Mouse (Mus musculus) c-Kit-positive CD71-negative TER-119-negative erythroid progenitor cells, embryonic 14.5 days (primary cell): Measurements from ENCODE around the gene Ptgs1.

ENCODE experiments used
- DNase-seq: peaks from one replicate; pipeline ENCODE4 v3.0.0-alpha.2; 2013; ENCODE audit warnings: low read depth

The Ptgs1 gene

GRCm38 (mm10) chr2:36251156-36251555 is 20.9 kb downstream of the Ptgs1 start:
- DNase-seq: no peak

GRCm38 (mm10) chr2:36252505-36252904 is 22.3 kb downstream of the Ptgs1 start:
- no peak for DNase-seq

GRCm38 (mm10) chr2:36254445-36254844 is 24.2 kb downstream of the Ptgs1 start:
- no peak for DNase-seq

GRCm38 (mm10) chr2:36256931-36257330 is 26.7 kb downstream of the Ptgs1 start:
- DNase-seq: no peak

DNA sequence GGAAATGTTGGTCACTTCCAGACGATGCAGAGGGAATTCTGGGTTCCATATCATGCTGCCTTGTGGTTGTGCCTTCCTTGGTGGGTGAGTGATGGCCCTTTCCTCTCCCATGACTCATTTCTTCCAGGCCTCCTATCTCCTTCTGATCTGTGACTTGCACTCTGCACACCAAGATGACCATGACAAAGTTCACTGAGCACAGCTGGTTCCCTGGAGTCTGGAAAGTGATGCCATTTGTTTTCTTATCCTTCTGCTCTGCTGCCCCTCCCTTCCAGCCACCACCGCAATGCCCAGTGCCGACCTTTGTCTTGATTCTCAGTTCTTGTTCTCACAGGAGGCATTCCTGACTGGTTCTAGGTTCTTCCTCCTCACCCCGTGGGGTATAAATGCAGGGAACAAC is 29.2 kb downstream of the Ptgs1 start:
- DNase-seq: no peak

DNA sequence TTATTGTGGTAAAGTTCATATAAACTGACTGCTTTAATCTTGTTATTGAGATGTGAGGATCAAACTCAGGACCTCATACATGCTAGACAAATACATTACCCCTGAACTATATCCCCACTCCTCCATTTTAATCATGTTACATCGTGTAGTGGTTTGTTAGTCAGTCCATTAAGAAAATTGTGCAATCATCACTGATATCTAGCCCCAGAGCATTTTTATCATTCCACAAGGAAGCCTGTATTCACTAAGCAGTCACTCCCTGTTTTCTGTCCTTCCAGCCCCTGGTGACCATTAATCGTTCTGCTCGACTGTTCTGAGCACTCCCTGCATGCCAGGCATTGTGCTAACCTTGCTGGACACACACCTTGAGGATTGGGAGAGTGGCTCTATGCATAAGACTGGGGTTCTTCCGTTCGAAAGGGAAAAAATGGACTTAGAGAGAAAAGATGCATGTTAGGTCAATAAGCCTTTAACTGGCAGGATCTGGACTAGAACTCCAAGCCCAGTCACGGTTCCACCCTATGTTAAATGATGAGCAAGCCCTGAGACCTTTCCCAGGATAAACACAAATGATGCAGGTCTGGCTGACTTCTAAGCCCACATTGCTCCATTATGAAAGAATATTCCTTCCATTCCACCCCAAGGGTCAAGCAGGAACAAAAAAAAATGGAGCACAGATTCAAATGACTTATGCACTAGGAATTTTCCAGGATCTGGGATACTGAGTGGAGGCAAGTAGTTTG is 29.7 kb downstream of the Ptgs1 start:
- DNase-seq: no peak

- no peak for DNase-seq
These were observed 31.8 kb downstream of the Ptgs1 start for GRCm38 (mm10) chr2:36262025-36262424.

DNA sequence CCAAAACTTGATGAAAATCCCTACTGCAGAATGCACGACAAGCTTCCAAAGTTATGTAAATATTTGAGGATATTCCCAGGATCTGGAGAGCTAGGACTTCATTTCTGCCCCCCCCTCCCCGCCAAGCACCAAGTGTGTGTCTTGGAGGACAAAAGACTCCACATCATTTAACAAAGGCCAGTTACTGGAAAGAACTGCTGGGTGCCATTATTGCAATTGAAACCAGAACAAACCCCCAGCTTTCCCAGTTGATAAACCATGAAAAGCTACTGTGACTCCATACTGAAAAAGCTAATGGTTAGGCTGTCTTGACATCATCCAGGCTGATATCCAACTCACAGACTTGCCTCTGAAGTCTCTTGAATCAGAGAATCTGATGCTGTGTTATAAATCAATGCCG is 39.2 kb downstream of the Ptgs1 start:
- no peak for DNase-seq

GRCm38 (mm10) chr2:36270186-36270585 is 40.0 kb downstream of the Ptgs1 start:
- no peak for DNase-seq

- DNase-seq: no peak
These were observed 40.9 kb downstream of the Ptgs1 start for GRCm38 (mm10) chr2:36271085-36271484.

- DNase-seq: peak; percentile 46
These were observed 42.2 kb downstream of the Ptgs1 start for GRCm38 (mm10) chr2:36272288-36272950.

- DNase-seq: peak; percentile 66
These were observed 46.2 kb downstream of the Ptgs1 start for GRCm38 (mm10) chr2:36276454-36276853.

GRCm38 (mm10) chr2:36278760-36279159 is 48.5 kb downstream of the Ptgs1 start:
- no peak for DNase-seq

DNA sequence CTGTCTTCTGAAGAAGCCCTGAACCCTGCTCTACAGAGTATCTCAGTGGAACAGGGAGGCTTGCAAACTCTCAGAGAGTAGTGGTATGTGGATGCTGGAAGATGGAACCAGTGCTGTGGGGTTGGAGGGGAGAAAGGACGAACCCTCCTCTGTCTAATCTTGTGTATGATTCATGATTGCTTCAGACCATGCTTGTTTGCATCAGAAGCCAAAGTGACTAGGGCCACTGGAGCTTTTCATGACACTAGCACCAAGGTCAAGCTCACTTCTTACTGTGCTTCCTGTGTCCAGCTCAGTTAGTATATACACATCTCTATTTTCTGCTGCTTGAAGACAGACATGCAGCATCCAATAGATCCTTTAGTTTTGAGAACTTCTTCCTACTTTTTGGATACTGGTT is 50.9 kb downstream of the Ptgs1 start:
- DNase-seq: no peak

DNA sequence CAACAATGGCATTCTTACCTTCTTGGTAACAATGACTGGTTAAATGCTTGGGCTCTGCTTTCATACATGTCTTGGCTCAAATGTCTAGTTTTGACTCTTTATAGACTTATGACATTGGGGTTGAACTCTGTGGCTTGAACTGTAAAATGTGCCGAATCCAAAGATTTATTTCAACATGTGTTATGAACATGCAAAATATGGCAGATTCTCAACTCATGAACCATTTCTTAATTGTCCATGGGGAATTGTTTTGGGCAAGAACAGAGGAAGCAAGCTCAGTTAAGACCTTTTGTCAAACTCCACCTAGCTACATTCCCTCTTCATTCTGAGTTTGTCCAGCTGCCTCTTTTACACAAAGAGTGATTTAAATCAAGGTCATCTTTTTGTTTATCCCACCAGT is 52.1 kb downstream of the Ptgs1 start:
- DNase-seq: no peak
